Mouse (Mus musculus): ENCODE data around the gene Gm3500. TPM values are rescaled to one million over a fixed set of nuclear protein-coding genes. Genes with fewer than 3 reads are reported as not detected.
"Not testable (repeated sequence)": the region's sequence is repeated elsewhere in the genome, so short reads cannot be mapped to it uniquely, and the experiment has no call there.

Gm3500 gene
- 0.68 and 0.77 TPM in 2 replicates for polyA plus RNA-seq (2015; fragmentation: Nextera tagmentation; extraction: Ambion mirVana)

DNA sequence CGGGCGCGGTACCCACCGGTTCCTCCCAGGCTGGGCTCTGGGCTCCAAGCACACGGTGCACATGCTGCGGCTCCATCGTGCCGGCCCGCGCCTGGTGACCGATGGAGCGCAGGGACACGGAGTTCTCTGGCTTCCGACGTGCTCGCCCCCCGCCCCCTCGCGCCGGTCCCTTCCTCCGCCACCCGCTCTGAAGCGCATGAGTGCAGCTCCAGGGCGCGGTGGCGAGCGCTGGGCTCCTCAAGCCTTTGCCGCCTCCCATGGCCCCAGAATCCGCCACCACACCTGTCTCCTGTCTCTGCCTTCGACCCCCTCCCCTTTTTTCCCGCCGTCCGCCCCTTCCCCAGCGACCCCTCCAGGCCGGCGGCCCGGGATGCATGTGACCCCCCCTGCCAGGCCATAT is at the start of gene Gm3500:
Gm3500 (minus strand) TSS at position 101 of the 400 bp plus-strand sequence.
- not testable (repeated sequence) for H3K9me3 ChIP-seq; H3K27me3 ChIP-seq; H3K27ac ChIP-seq (replicated peaks); H3K9ac ChIP-seq; H3K4me3 ChIP-seq; H3K4me1 ChIP-seq (replicated peaks); H3K4me2 ChIP-seq; ATAC-seq (ENCODE audit: low read depth); H3K36me3 ChIP-seq
- no CpG with 5 or more reads among the region's 37 CpGs for WGBS

GRCm38 (mm10) chr14:5334828-5335227 is 54.0 kb downstream of the Gm3500 start, which contains the start of gene Gm3542:
Gm3542 (minus strand) TSS chr14:5334928.
- not testable (repeated sequence) for H3K36me3 ChIP-seq; ATAC-seq (ENCODE audit: low read depth); H3K27me3 ChIP-seq; H3K9me3 ChIP-seq; H3K4me2 ChIP-seq; H3K27ac ChIP-seq (replicated peaks); H3K9ac ChIP-seq; H3K4me1 ChIP-seq (replicated peaks); H3K4me3 ChIP-seq
- WGBS: no CpG with 5 or more reads among the region's 2 CpGs

Other genes starting within 250 kb of the Gm3500 start
- gene Gm3317, start 224.5 kb downstream of the Gm3500 start, polyA plus RNA-seq (2015; fragmentation: Nextera tagmentation; extraction: Ambion mirVana): not detected in 2 replicates
- not detected in 2 replicates for gene Gm8271, start 203.3 kb downstream of the Gm3500 start, polyA plus RNA-seq (2015; fragmentation: Nextera tagmentation; extraction: Ambion mirVana)
- gene Gm3526, start 128.5 kb downstream of the Gm3500 start, polyA plus RNA-seq (2015; fragmentation: Nextera tagmentation; extraction: Ambion mirVana): not detected in 2 replicates
- gene Gm3542, start 54.1 kb downstream of the Gm3500 start, polyA plus RNA-seq (2015; fragmentation: Nextera tagmentation; extraction: Ambion mirVana): not detected in 2 replicates
- gene Gm3194, start 66.4 kb upstream of the Gm3500 start, polyA plus RNA-seq (2015; fragmentation: Nextera tagmentation; extraction: Ambion mirVana): 2.2 and 2.6 TPM in 2 replicates
- not detected in 2 replicates for gene Gm8246, start 88.8 kb upstream of the Gm3500 start, polyA plus RNA-seq (2015; fragmentation: Nextera tagmentation; extraction: Ambion mirVana)
- not detected in 2 replicates for gene Gm3187, start 95.2 kb upstream of the Gm3500 start, polyA plus RNA-seq (2015; fragmentation: Nextera tagmentation; extraction: Ambion mirVana)
- gene Gm3488, start 112.6 kb upstream of the Gm3500 start, polyA plus RNA-seq (2015; fragmentation: Nextera tagmentation; extraction: Ambion mirVana): 11.2 and 11.7 TPM in 2 replicates
- gene Gm3532, start 149.4 kb upstream of the Gm3500 start, polyA plus RNA-seq (2015; fragmentation: Nextera tagmentation; extraction: Ambion mirVana): 0.17 TPM in 1 of 2 replicates, not detected in the other
- gene Gm8265, start 244.0 kb upstream of the Gm3500 start, polyA plus RNA-seq (2015; fragmentation: Nextera tagmentation; extraction: Ambion mirVana): not detected in 2 replicates

Data from neural tube, embryonic 13.5 days (tissue).